Mouse (Mus musculus): ENCODE measurements at regions not wholly inside any gene's neighbourhood (a gene's known extent, or its start where the extent isn't known, plus 50 kb on each side); places are given as distances from the start of the nearest gene placed in this dataset.

- DNase-seq (ENCODE audit: low spot score in 2 of 2), result no peak
These were observed 277.2 kb upstream of the Adgrl4 start for GRCm38 (mm10) chr3:151160516-151160915.

GRCm38 (mm10) chr3:151182132-151182531 lies 255.6 kb upstream of the Adgrl4 start:
- no peak for DNase-seq (ENCODE audit: low spot score in 2 of 2)

DNA sequence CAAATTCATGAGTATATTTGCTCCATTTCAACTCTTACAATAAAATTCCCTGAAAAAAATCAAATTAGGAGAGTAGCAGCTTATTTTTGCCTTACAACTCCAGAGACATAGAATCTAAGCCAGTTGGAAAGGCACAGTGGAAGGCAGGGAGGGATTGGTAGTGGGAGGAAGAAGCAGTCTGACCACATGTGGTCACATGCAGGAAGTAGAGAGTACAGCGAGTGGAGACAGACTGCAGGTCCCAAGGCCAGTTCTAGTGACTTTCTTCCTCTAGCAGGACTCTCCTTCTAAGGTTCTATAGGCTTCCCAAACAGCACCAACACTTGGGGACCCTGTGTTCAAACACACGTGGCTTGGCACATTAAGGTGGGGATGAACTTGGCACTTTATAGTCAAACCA lies 245.6 kb upstream of the Adgrl4 start:
- DNase-seq (ENCODE audit: low spot score in 2 of 2), result no peak

DNA sequence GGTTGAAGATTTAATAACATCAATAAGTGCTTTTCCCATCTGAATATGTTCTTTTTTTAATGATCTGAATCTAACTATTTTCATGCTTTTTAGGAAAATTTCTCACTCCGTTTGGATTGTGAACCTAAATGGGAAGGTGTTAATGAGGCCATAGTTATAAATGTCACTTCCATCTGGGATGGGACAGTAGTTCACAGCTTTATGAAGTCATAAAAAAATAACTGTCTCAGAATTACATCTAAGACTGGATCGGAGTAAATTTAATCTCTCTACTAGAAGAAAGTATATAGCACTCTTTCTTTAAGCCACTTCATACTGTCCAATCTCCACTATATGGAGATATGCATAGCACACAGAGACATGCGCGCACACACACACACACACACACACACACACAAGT lies 226.7 kb upstream of the Adgrl4 start:
- no peak for DNase-seq (ENCODE audit: low spot score in 2 of 2)

DNA sequence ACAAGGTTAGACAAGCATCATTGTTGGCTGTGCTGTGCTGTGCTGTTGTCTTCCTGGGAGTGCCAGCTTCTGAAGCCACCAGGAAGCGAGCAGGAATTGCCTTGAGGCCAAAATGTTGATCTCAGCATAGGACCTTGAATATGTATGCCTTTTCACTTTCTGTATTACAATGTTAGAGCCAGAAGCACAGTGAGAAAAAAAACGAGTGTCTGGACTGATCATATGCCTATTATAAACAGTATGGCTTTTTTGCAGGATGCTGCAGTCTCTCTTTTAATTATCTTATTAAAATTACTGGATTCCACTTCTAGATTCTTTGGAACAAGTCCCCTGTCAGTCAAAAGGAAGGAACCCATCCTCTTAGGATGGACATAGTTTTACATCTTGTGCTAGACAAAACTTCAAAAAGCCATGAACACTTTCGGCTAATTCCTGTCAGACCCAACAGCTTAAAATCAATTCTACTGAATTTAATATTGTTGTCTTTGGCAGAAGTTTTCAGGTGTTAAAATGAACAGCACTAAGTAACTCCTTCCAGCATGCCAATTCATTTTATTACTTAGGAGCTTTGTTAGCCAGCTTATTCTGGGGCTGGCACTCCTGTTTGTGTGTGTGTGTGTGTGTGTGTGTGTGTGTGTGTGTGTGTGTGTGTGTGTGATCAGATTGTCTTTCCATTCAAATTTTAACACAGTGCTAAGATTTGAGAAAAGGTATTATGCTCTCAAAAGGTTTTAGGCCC lies 220.8 kb upstream of the Adgrl4 start:
- no peak for DNase-seq (ENCODE audit: low spot score in 2 of 2)

DNA sequence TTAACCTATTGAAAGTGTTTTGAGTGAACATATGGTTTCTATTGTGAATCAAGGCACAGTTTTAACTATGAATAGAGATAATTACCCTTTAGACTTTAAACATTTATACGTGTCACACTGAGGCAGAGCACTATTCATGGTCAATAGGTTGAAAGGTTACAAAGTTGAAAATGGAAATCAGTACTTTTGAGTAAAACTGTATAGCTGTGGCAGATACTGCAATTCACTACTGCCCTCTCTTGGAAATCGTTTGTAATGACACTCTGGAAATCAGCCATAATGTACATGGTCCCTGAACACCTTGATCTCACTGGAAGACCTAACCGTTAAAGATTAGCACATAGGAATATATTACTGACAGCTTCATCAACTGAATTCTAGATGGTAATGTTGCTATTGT lies 215.3 kb upstream of the Adgrl4 start:
- no peak for DNase-seq (ENCODE audit: low spot score in 2 of 2)

- no peak for DNase-seq (ENCODE audit: low spot score in 2 of 2)
These were observed 185.2 kb upstream of the Adgrl4 start for GRCm38 (mm10) chr3:151252458-151252857.

- DNase-seq (ENCODE audit: low spot score in 2 of 2), result no peak
These were observed 174.9 kb upstream of the Adgrl4 start for GRCm38 (mm10) chr3:151262821-151263220.

- DNase-seq (ENCODE audit: low spot score in 2 of 2), result no peak
These were observed 172.0 kb upstream of the Adgrl4 start for GRCm38 (mm10) chr3:151265658-151266057.

DNA sequence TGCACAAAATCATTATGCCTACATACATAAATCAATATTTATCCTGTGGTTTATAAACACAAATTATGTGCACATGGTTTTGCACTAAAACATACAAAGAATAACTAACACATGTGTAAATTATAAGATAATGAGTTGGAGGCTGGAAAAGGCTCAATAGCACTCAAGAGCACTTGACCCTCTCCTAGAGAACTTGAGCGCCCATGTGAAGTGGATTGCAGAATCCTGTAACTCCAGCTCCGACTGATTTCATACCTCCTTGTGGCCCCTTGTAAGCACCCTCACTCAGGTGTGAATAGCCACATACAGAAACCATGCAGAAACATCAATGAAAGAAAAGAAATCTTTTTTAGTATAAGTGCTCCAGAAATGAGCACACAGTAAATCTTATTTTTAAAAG lies 168.2 kb upstream of the Adgrl4 start:
- no peak for DNase-seq (ENCODE audit: low spot score in 2 of 2)

- no peak for DNase-seq (ENCODE audit: low spot score in 2 of 2)
These were observed 153.9 kb upstream of the Adgrl4 start for GRCm38 (mm10) chr3:151283829-151284228.

DNA sequence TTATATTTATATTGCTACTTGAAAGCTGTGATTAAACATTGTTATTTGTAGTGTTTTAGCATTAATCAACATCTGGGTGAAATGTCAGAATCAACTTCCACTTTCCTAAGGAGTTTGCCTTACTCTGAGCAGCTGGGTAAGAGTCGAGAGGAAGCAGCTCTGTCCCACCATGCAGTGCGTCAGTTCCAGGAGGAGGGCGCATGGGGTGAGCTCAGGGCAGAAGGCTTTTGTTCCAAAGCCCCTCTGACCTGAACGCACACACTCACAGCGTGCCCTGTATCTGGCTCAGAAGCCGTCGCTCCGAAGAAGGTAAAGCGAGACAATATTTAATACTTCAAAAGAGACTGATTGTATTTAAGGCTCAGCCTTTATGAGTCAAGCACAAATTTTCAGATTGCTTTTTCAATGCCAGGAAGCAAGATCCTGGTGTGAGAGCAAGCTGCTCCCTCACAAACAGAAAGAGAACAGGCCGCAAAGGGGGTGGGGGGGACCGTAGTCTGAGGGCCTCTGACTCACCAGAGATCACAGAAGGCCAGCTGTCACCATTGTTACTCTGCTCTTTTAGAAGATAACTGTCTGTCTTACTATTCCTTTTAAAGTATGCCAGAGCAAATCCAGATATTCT lies 143.6 kb upstream of the Adgrl4 start:
- no peak for DNase-seq (ENCODE audit: low spot score in 2 of 2)

- no peak for DNase-seq (ENCODE audit: low spot score in 2 of 2)
These were observed 143.1 kb upstream of the Adgrl4 start for GRCm38 (mm10) chr3:151294606-151295005.

- DNase-seq (ENCODE audit: low spot score in 2 of 2), result no peak
These were observed 142.7 kb upstream of the Adgrl4 start for GRCm38 (mm10) chr3:151295027-151295426.

DNA sequence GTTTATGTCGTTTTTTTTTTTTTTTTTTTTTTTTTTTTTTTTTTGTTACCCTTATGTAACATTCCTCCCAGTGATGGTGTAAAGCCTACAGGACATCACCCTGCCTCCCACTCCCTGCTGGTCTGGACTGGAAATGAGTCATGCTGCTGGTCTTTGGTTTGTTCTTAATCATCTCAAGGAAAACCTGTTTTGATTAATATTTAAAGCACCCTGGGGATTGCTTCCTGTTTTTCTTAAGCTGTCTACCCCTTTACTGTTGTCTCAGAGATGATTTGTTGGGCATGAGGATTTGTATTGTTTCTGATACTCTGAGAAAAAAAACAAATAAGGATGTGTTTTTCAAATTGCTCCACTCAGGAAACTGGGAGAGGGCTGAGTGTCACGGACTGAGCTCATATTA lies 139.4 kb upstream of the Adgrl4 start:
- DNase-seq (ENCODE audit: low spot score in 2 of 2), result no peak

GRCm38 (mm10) chr3:151305402-151305801 lies 132.3 kb upstream of the Adgrl4 start:
- no peak for DNase-seq (ENCODE audit: low spot score in 2 of 2)

DNA sequence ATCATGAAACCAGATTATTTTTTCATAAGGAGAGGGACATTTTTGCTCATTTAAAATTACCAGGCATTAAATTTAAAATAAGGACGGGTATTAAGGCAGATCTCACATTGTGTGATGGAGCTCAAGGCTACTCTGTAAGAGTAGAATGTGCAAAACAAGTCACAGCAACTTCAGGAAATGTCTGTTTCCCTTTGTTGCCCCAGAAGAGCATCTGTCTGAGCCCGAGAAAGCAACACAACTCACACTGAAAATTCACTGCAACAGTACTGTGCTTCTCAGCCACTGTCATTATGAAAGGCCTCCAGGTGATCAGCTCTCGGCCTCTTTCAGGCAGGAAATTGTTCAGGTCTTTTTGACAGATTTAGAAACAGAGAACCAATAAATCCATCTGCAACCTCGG lies 129.7 kb upstream of the Adgrl4 start:
- no peak for DNase-seq (ENCODE audit: low spot score in 2 of 2)

GRCm38 (mm10) chr3:151323835-151324234 lies 113.9 kb upstream of the Adgrl4 start:
- DNase-seq (ENCODE audit: low spot score in 2 of 2), result no peak

- DNase-seq (ENCODE audit: low spot score in 2 of 2), result no peak
These were observed 107.9 kb upstream of the Adgrl4 start for GRCm38 (mm10) chr3:151329801-151330200.

DNA sequence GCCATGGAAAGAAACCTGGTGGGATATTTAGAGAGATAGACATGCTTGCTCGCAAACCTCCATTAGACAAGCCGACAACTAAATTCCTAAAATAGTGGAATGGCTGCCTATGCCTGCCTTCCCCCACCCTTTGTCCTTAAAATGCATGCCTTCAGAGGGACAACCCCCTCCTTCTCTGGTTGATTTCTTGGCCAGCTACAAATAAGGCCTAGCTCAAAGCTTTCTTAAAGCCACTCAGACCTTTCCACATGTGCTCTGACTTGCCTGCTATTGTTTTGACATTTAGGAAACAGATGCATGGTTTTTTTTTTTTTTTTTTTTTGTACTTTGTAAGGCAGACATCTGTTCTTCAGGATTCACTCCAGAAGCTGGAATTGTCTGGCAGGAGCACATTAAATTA lies 105.8 kb upstream of the Adgrl4 start:
- no peak for DNase-seq (ENCODE audit: low spot score in 2 of 2)

DNA sequence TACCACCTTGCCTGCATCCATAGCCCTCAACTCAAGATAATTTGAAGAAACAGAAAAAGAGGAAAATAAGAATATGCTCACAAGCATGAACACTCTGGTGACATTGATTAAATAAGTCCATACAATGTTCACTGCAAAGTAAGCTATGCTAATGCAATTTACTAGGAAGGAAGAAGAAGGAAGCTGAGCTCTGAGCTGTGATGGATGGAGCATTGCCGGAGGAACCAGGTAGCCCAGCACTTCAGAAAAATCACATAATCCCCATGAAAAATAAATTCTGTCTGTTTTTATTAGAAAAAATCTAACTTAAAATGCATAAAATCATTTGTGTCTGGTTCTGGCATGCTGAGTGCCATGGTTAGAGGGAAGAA lies 105.4 kb upstream of the Adgrl4 start:
- DNase-seq (ENCODE audit: low spot score in 2 of 2), result no peak

GRCm38 (mm10) chr3:151332688-151333452 lies 104.8 kb upstream of the Adgrl4 start:
- DNase-seq (ENCODE audit: low spot score in 2 of 2), result no peak

All from layer of hippocampus, adult 18-20 months (tissue).